Mouse (Mus musculus) kidney, embryonic 16.5 days (tissue): ENCODE results near the gene Ptprb. TPM values are rescaled to one million over a fixed set of nuclear protein-coding genes. Genes with fewer than 3 reads are reported as not detected.

Experiments used
- ATAC-seq: fragments of 200-750 bp; cut with Nextera tagmentation; 2 replicates; pipeline ENCODE4 v1.8.0; 2017; ENCODE audit warnings: moderate TSS enrichment; ENCODE audit not compliant: low FRiP score, low TSS enrichment
- H3K27ac ChIP-seq: fragments of 300-500 bp; sonication (generic); 2 replicates; pipeline ENCODE4 v1.5.1; 2014; ENCODE audit warnings: low read length
- H3K27me3 ChIP-seq: fragments of 300-500 bp; sonication (generic); 2 replicates; pipeline ENCODE4 v1.6.1; 2014; ENCODE audit warnings: low read length, control low read depth, mixed read lengths; ENCODE audit not compliant: insufficient read depth
- H3K36me3 ChIP-seq: fragments of 300-500 bp; sonication (generic); 2 replicates; pipeline ENCODE4 v1.6.1; 2014; ENCODE audit warnings: low read length, control low read depth, mixed read lengths; ENCODE audit not compliant: insufficient read depth
- H3K4me1 ChIP-seq: fragments of 300-500 bp; sonication (generic); 2 replicates; pipeline ENCODE4 v1.6.1; 2014; ENCODE audit warnings: low read length, control low read depth, mixed read lengths; ENCODE audit not compliant: insufficient read depth
- H3K4me2 ChIP-seq: fragments of 300-500 bp; sonication (generic); replicated peaks from 2 replicates; pipeline ENCODE4 v1.6.1; 2014; ENCODE audit warnings: low read depth, low read length
- H3K4me3 ChIP-seq: fragments of 300-500 bp; sonication (generic); 2 replicates; pipeline ENCODE4 v1.5.1; 2014; ENCODE audit warnings: mild to moderate bottlenecking, low read length
- H3K9ac ChIP-seq: fragments of 300-500 bp; sonication (generic); replicated peaks from 2 replicates; pipeline ENCODE4 v1.6.1; 2014; ENCODE audit warnings: low read length
- H3K9me3 ChIP-seq: fragments of 300-500 bp; sonication (generic); 2 replicates; pipeline ENCODE4 v1.6.1; 2016; ENCODE audit warnings: low read length, control low read depth
- WGBS: fragments of 180-500 bp; shearing (Covaris S2); extraction: QIAGEN DNeasy Blood & Tissue Kit; methylation state at CpG from one replicate; pipeline ENCODE4 v1.1.7; 2014; 5-methylcytosine and 5-hydroxymethylcytosine counted together
- polyA plus RNA-seq: library from polyadenylated mRNA; unstranded; fragments of >200 nt; fragmentation: Nextera tagmentation; extraction: Ambion mirVana; gene quantifications from 2 replicates; pipeline ENCODE4 v1.2.1, GENCODE M21; 2015

Gene Ptprb
- polyA plus RNA-seq, 1 experiment from 2014 or later: 7.0 TPM

- Histone ChIP-seq H3K36me3 (no peaks in the 10 kb centered on the region), H3K4me3 (no peak overlapping the region), H3K9ac (no peak overlapping the region), H3K27ac (no peak overlapping the region), H3K4me2 (no peak overlapping the region), H3K27me3 (no peaks in the 10 kb centered on the region), H3K4me1 (0 out of 2 replicates have a peak, but pooled peaks cover 2% of the 10 kb centered on the region), H3K9me3 (peaks cover 3% of the 10 kb centered on the region; the same call in 1 of the 2 replicates)
- ATAC-seq: no peak
- 35% methylated on average over 5 of the region's 5 CpGs for WGBS
Measured at GRCm38 (mm10) chr10:116329086-116329485, 53.8 kb downstream of the Ptprb start.

GRCm38 (mm10) chr10:116330458-116330857 is 55.1 kb downstream of the Ptprb start:
- Histone ChIP-seq H3K36me3 (no peaks in the 10 kb centered on the region), H3K9me3 (peaks cover 3% of the 10 kb centered on the region; the same call in 1 of the 2 replicates), H3K27me3 (no peaks in the 10 kb centered on the region), H3K27ac (no peak overlapping the region), H3K4me2 (peak overlapping the region; percentile 49), H3K9ac (no peak overlapping the region), H3K4me1 (0 out of 2 replicates have a peak, but pooled peaks cover 2% of the 10 kb centered on the region), H3K4me3 (peak overlapping the region; percentile 22; the same call in 1 of the 2 replicates)
- ATAC-seq: peak; percentile 73; the same call in 1 of the 2 replicates
- WGBS: 18% methylated on average over 5 of the region's 5 CpGs

- H3K4me2 ChIP-seq: peak overlapping the region; percentile 49
- no peak overlapping the region for H3K9ac ChIP-seq
- no peaks in the 10 kb centered on the region for H3K27me3 ChIP-seq
- no peak for ATAC-seq
- H3K36me3 ChIP-seq: no peaks in the 10 kb centered on the region
- H3K4me1 ChIP-seq: 0 out of 2 replicates have a peak, but pooled peaks cover 2% of the 10 kb centered on the region
- no peak overlapping the region for H3K27ac ChIP-seq
- 30% methylated on average over 23 of the region's 23 CpGs for WGBS
- peak overlapping the region; percentile 22 for H3K4me3 ChIP-seq
- H3K9me3 ChIP-seq: peaks cover 3% of the 10 kb centered on the region; the same call in 1 of the 2 replicates
Measured at GRCm38 (mm10) chr10:116330961-116331510, 55.7 kb downstream of the Ptprb start.

GRCm38 (mm10) chr10:116333666-116334065 is 58.3 kb downstream of the Ptprb start:
- Histone ChIP-seq H3K9ac (0 out of 2 replicates have a peak overlapping the region, but pooled peaks have one; percentile 8), H3K36me3 (no peaks in the 10 kb centered on the region), H3K4me1 (0 out of 2 replicates have a peak, but pooled peaks cover 2% of the 10 kb centered on the region), H3K4me3 (no peak overlapping the region), H3K27ac (no peak overlapping the region), H3K27me3 (no peaks in the 10 kb centered on the region), H3K9me3 (peaks cover 3% of the 10 kb centered on the region; the same call in 1 of the 2 replicates), H3K4me2 (0 out of 2 replicates have a peak overlapping the region, but pooled peaks have one; percentile 16)
- WGBS: 39% methylated on average over 16 of the region's 16 CpGs
- 0 out of 2 replicates have a peak, but pooled peaks have one; percentile 65 for ATAC-seq

- 90% methylated on average over 7 of the region's 7 CpGs for WGBS
- no peak overlapping the region for H3K4me2 ChIP-seq
Measured at GRCm38 (mm10) chr10:116334120-116334519, 58.8 kb downstream of the Ptprb start.

GRCm38 (mm10) chr10:116335328-116335727 is 60.0 kb downstream of the Ptprb start:
- Histone ChIP-seq H3K9ac (no peak overlapping the region), H3K27me3 (no peaks in the 10 kb centered on the region), H3K4me1 (0 out of 2 replicates have a peak, but pooled peaks cover 2% of the 10 kb centered on the region), H3K9me3 (peaks cover 3% of the 10 kb centered on the region; the same call in 1 of the 2 replicates), H3K27ac (no peak overlapping the region), H3K4me2 (no peak overlapping the region), H3K4me3 (no peak overlapping the region), H3K36me3 (no peaks in the 10 kb centered on the region)
- 95% methylated on average over 7 of the region's 7 CpGs for WGBS
- ATAC-seq: no peak

More at GRCm38 (mm10) chr10:116334120-116334519, 58.8 kb downstream of the Ptprb start:
- peaks cover 3% of the 10 kb centered on the region; the same call in 1 of the 2 replicates for H3K9me3 ChIP-seq
- H3K9ac ChIP-seq: no peak overlapping the region
- H3K27ac ChIP-seq: no peak overlapping the region
- ATAC-seq: peak; percentile 68; the same call in 1 of the 2 replicates
- 0 out of 2 replicates have a peak, but pooled peaks cover 2% of the 10 kb centered on the region for H3K4me1 ChIP-seq
- H3K27me3 ChIP-seq: no peaks in the 10 kb centered on the region
- H3K4me3 ChIP-seq: no peak overlapping the region
- no peaks in the 10 kb centered on the region for H3K36me3 ChIP-seq

GRCm38 (mm10) chr10:116341194-116341593 is 65.9 kb downstream of the Ptprb start:
- no peak overlapping the region for H3K27ac ChIP-seq
- 69% methylated on average over 12 of the region's 12 CpGs for WGBS
- ATAC-seq: no peak

GRCm38 (mm10) chr10:116346618-116347184 is 71.4 kb downstream of the Ptprb start:
- Histone ChIP-seq H3K4me3 (no peak overlapping the region), H3K4me2 (no peak overlapping the region), H3K27ac (no peak overlapping the region), H3K9me3 (no peaks in the 10 kb centered on the region), H3K9ac (no peak overlapping the region), H3K4me1 (no peaks in the 10 kb centered on the region), H3K27me3 (no peaks in the 10 kb centered on the region), H3K36me3 (no peaks in the 10 kb centered on the region)
- no peak for ATAC-seq
- 82% methylated on average over 15 of the region's 15 CpGs for WGBS

More at GRCm38 (mm10) chr10:116341194-116341593, 65.9 kb downstream of the Ptprb start:
- Histone ChIP-seq H3K9me3 (no peaks in the 10 kb centered on the region), H3K9ac (no peak overlapping the region), H3K4me3 (no peak overlapping the region), H3K4me2 (no peak overlapping the region), H3K36me3 (no peaks in the 10 kb centered on the region), H3K4me1 (no peaks in the 10 kb centered on the region), H3K27me3 (no peaks in the 10 kb centered on the region)

- Histone ChIP-seq H3K9me3 (no peaks in the 10 kb centered on the region), H3K9ac (no peak overlapping the region), H3K27ac (no peak overlapping the region), H3K36me3 (no peaks in the 10 kb centered on the region), H3K4me1 (no peaks in the 10 kb centered on the region), H3K4me2 (no peak overlapping the region), H3K27me3 (no peaks in the 10 kb centered on the region), H3K4me3 (no peak overlapping the region)
- ATAC-seq: no peak
- 88% methylated on average over 6 of the region's 6 CpGs for WGBS
Measured at GRCm38 (mm10) chr10:116349004-116349403, 73.7 kb downstream of the Ptprb start.

GRCm38 (mm10) chr10:116350532-116350931 is 75.2 kb downstream of the Ptprb start:
- no peak overlapping the region for H3K4me2 ChIP-seq
- ATAC-seq: no peak
- H3K4me3 ChIP-seq: no peak overlapping the region
- no peaks in the 10 kb centered on the region for H3K9me3 ChIP-seq
- no peaks in the 10 kb centered on the region for H3K27me3 ChIP-seq
- WGBS: 18% methylated on average over 13 of the region's 13 CpGs
- H3K4me1 ChIP-seq: no peaks in the 10 kb centered on the region
- no peak overlapping the region for H3K27ac ChIP-seq
- H3K36me3 ChIP-seq: no peaks in the 10 kb centered on the region
- H3K9ac ChIP-seq: no peak overlapping the region
